Mouse (Mus musculus): ENCODE measurements around the gene Mitf. TPM values are rescaled to one million over a fixed set of nuclear protein-coding genes. Genes with fewer than 3 reads are reported as not detected.
A peak's percentile ranks its signal among the peaks of the same experiment; 100 is the strongest.

Gene Mitf
- polyA plus RNA-seq, 1 experiment = 6.0 TPM

DNA sequence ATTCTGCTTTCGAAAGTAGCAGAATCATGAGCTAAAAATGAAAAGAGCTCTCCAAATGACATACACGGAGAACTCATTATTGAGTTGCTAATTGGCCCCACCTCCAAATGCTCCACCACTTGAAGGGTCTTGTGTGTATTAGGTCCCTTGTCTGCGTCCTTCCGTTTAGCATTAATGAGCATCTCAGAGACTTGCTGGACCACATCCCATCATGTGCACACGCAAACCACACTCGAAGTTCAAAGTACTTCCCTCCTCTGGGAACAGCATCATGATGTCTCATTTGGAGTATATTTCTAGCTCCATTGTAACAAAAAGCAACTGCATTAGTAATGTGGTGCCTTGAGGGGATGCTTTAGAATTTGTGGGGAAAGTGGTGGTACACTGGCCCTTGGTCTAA, 24.6 kb upstream of the Mitf start:
- no peak overlapping the region for H3K27ac ChIP-seq (ENCODE audit: insufficient read depth, low read length)
- no peak for TF ChIP-seq POLR2A (IDR thresholded peaks at IDR 0.05; ENCODE audit: extremely low read depth, insufficient read depth, low read length)
- TF ChIP-seq CTCF (IDR thresholded peaks at IDR 0.05; ENCODE audit: extremely low read depth, insufficient read depth, low read length) = no peak
- no peaks in the 10 kb centered on the region for H3K4me1 ChIP-seq (ENCODE audit: control insufficient read depth, insufficient read depth, low read length)
- no peak overlapping the region for H3K4me3 ChIP-seq (ENCODE audit: insufficient read depth, low read length)

DNA sequence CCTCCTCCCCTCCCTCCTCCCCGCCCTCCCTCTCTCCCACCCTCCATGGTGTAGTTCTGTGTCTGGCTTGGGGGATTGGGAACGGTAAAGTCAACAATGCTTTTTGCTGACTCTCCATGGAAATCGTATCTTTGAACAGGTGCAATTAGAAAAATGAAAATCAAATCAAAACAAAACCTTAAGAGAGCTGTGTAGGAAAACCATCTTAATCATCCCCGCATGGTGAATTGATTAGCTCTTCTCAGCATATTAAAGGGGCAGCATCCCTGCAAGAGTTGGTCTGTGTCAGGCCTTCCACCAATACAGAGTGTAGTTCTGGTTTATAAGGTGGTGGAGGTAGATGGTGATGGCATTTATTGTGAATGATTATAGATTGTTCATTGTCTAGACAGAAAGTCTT, 20.0 kb upstream of the Mitf start:
- Histone ChIP-seq H3K4me1 (ENCODE audit: control insufficient read depth, insufficient read depth, low read length) (no peaks in the 10 kb centered on the region), H3K27ac (ENCODE audit: insufficient read depth, low read length) (no peak overlapping the region), H3K4me3 (ENCODE audit: insufficient read depth, low read length) (no peak overlapping the region)
- TF ChIP-seq POLR2A (IDR thresholded peaks at IDR 0.05; ENCODE audit: extremely low read depth, insufficient read depth, low read length) = no peak
- no peak for TF ChIP-seq CTCF (IDR thresholded peaks at IDR 0.05; ENCODE audit: extremely low read depth, insufficient read depth, low read length)

DNA sequence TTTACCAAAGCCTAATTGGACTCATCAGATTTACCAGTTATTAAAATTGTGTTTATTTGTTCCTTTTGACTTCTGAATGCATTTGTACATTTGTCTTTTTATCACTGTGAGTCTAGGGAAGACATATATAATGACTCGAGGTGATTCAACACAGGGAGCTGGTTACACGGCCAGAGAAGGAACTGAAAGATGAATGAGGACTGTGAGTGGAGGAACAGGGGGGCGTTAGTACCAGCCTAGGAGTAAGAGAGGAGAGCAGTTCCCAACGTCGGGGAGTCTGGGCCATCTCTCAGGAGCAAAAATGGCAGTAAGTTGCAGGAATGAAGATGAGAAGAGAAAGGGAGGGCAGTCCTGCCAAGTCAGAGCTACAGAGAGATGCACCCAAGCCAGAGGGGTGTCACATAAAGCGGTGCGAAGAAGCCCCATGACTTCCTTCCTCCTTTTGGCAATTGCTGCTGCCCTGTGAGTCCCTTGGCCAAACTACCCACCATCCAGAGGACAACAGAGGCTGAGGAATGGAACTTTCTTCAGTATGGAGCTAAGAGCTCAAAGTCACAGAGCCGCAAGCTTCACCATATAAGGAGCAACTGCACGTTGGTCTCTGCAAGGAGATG, 18.4 kb upstream of the Mitf start:
- H3K4me3 ChIP-seq (ENCODE audit: insufficient read depth, low read length) = no peak overlapping the region
- TF ChIP-seq CTCF (IDR thresholded peaks at IDR 0.05; ENCODE audit: extremely low read depth, insufficient read depth, low read length) (no peak), POLR2A (IDR thresholded peaks at IDR 0.05; ENCODE audit: extremely low read depth, insufficient read depth, low read length) (no peak)
- H3K4me1 ChIP-seq (ENCODE audit: control insufficient read depth, insufficient read depth, low read length) = no peaks in the 10 kb centered on the region

DNA sequence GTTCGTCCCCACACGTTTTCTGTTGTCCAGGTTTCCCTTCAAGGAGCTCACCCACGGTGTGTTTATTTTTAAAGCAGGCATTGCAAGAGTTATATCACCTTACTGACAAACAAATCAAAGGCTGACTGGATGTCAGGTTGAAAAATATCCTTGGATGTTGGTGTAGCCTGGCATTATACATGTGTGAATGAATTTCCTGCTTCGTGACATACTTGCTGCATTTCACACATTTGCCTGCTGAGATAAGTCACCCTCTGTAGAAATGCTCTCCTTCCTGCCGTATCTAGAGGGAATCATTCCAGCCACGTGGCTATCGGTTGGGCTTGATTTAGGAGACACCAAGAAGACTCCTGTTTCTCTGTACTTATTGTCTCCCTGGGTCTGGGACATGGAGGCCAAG, 17.2 kb upstream of the Mitf start:
- H3K4me3 ChIP-seq (ENCODE audit: insufficient read depth, low read length) = no peak overlapping the region
- no peak overlapping the region for H3K27ac ChIP-seq (ENCODE audit: insufficient read depth, low read length)
- TF ChIP-seq CTCF (IDR thresholded peaks at IDR 0.05; ENCODE audit: extremely low read depth, insufficient read depth, low read length) = no peak
- no peak for TF ChIP-seq POLR2A (IDR thresholded peaks at IDR 0.05; ENCODE audit: extremely low read depth, insufficient read depth, low read length)
- H3K4me1 ChIP-seq (ENCODE audit: control insufficient read depth, insufficient read depth, low read length) = no peaks in the 10 kb centered on the region

More for the DNA sequence above, 18.4 kb upstream of the Mitf start:
- no peak overlapping the region for H3K27ac ChIP-seq (ENCODE audit: insufficient read depth, low read length)

DNA sequence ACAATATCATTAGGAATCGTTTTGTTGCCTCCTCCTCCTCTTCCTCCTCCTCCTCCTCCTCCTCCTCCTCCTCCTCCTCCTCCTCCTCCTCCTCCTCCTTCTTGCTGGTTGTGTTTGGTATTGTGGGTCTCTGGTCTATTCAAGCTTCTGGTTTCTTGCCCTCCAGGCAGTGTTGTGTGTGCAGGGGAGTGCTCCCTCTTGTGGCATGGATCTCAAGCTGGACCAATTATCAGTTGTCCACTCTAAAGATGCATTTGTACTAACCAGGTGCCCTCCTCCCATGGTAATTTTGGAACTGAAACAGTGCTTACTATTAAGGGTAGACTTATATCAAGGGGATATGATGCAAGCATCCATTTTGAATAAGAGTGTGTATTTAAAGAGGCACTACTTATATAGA, 14.7 kb upstream of the Mitf start:
- TF ChIP-seq POLR2A (IDR thresholded peaks at IDR 0.05; ENCODE audit: extremely low read depth, insufficient read depth, low read length) (no peak), CTCF (IDR thresholded peaks at IDR 0.05; ENCODE audit: extremely low read depth, insufficient read depth, low read length) (peak; percentile 49)
- H3K4me1 ChIP-seq (ENCODE audit: control insufficient read depth, insufficient read depth, low read length) = no peaks in the 10 kb centered on the region
- H3K4me3 ChIP-seq (ENCODE audit: insufficient read depth, low read length) = no peak overlapping the region
- H3K27ac ChIP-seq (ENCODE audit: insufficient read depth, low read length) = no peak overlapping the region

DNA sequence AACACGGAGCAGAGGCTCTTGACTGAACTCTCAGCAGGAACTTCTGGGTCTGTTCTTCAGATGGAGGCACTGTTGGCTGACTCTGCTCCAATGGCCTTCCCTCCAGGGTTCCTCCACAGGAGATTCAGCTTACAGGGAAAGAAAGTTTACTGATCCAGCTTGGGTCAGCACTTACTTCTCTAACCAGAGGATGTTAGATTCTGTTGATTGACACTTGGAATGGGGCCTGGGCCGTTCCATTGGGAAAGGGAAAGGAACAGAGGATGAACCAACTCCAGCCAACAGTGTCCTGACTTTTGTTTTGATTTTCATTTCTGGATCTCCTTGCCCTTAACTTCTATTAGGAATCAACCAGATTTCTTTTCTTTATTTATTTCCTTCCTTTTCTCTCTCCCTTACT, 11.7 kb upstream of the Mitf start:
- TF ChIP-seq POLR2A (IDR thresholded peaks at IDR 0.05; ENCODE audit: extremely low read depth, insufficient read depth, low read length) = no peak
- no peak for TF ChIP-seq CTCF (IDR thresholded peaks at IDR 0.05; ENCODE audit: extremely low read depth, insufficient read depth, low read length)
- no peak overlapping the region for H3K27ac ChIP-seq (ENCODE audit: insufficient read depth, low read length)
- H3K4me1 ChIP-seq (ENCODE audit: control insufficient read depth, insufficient read depth, low read length) = no peaks in the 10 kb centered on the region

DNA sequence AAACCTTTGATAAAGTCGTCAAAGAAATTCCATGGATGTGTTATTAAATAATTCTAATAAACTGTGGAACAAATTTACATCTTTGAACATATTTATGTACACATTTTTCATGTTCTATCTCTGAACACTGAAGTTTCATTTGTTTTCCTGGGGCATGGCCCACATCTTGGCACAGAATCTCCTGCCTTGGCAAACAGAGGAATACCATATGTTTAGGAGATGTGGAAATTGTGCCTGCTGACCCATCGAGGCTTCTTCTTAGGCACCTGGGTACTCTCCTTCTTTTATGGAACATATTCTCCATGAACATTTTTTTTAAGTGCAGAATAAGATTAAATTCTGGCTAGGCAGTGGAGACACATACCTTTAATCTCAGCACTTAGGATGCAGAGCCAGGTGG, 6.2 kb upstream of the Mitf start:
- TF ChIP-seq CTCF (IDR thresholded peaks at IDR 0.05; ENCODE audit: extremely low read depth, insufficient read depth, low read length) (no peak), POLR2A (IDR thresholded peaks at IDR 0.05; ENCODE audit: extremely low read depth, insufficient read depth, low read length) (no peak)
- no peak overlapping the region for H3K27ac ChIP-seq (ENCODE audit: insufficient read depth, low read length)
- H3K4me1 ChIP-seq (ENCODE audit: control insufficient read depth, insufficient read depth, low read length) = no peaks in the 10 kb centered on the region
- no peak overlapping the region for H3K4me3 ChIP-seq (ENCODE audit: insufficient read depth, low read length)

More for the DNA sequence above, 11.7 kb upstream of the Mitf start:
- H3K4me3 ChIP-seq (ENCODE audit: insufficient read depth, low read length) = no peak overlapping the region

DNA sequence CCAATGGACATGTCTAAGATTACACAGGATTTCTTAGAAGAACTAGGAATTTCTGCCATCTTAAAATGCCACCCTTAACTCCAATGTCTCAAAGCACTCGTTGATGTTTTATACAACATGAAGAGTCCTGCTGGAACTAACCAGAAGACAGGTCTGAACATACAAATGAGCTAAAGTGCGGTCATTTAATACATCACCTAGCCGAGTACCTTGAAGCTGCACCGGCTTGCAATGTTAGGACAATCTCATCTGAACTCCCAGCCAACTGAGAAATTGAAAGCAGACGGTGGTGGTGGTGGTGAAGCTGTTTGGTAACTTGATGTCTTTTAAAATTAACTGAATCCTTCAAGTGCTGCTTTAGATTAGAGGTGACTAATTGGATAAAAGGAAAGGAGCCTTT, 801 bp upstream of the Mitf start:
- no peak overlapping the region for H3K27ac ChIP-seq (ENCODE audit: insufficient read depth, low read length)

DNA sequence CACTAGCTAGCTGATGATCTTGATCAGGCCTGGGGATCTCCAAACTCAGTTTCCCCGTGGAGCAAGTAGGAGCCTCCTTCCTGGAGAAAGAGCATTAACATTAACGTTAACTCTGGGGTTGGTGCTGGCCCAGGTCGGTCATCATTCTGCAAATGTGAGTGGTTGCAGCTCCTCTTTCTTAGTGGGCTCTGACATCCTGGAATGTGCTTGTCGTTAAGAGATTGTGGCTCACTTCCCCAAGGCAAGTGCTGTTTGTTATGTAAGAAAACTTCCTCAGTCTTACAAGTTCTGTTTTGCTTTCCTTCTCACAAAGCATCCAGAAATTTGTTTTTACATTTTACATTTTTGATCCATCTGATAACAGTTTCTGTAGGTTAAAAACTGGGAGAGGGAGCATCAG, 7.3 kb downstream of the Mitf start:
- TF ChIP-seq POLR2A (IDR thresholded peaks at IDR 0.05; ENCODE audit: extremely low read depth, insufficient read depth, low read length) = no peak
- no peak for TF ChIP-seq CTCF (IDR thresholded peaks at IDR 0.05; ENCODE audit: extremely low read depth, insufficient read depth, low read length)
- Histone ChIP-seq H3K4me3 (ENCODE audit: insufficient read depth, low read length) (no peak overlapping the region), H3K27ac (ENCODE audit: insufficient read depth, low read length) (no peak overlapping the region), H3K4me1 (ENCODE audit: control insufficient read depth, insufficient read depth, low read length) (no peaks in the 10 kb centered on the region; the same call in 1 of the 2 replicates)

More for the DNA sequence above, 801 bp upstream of the Mitf start:
- no peak overlapping the region; the same call in 1 of the 2 replicates for H3K4me3 ChIP-seq (ENCODE audit: insufficient read depth, low read length)
- TF ChIP-seq POLR2A (IDR thresholded peaks at IDR 0.05; ENCODE audit: extremely low read depth, insufficient read depth, low read length) = no peak
- TF ChIP-seq CTCF (IDR thresholded peaks at IDR 0.05; ENCODE audit: extremely low read depth, insufficient read depth, low read length) = no peak
- H3K4me1 ChIP-seq (ENCODE audit: control insufficient read depth, insufficient read depth, low read length) = no peaks in the 10 kb centered on the region; the same call in 1 of the 2 replicates

DNA sequence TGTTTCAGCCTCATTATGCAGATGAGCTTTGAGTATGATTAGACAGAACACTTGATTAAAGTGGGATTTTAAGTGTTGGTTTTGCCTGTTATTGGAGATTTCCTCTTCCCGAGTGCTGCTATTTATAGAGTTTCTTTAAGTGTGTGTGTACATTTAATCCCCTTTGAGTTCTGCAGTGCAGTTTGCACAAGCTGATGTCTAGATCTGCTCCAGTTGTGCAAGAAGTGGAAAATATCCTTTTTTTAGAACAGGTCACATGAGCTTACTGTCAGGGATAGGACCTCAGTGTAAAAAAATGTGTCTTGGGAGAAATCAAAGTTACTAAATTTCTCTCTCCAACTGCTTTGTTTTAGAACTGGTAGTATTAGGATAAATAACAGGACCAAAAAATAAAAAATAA, 8.9 kb downstream of the Mitf start:
- Histone ChIP-seq H3K4me1 (ENCODE audit: control insufficient read depth, insufficient read depth, low read length) (no peaks in the 10 kb centered on the region; the same call in 1 of the 2 replicates), H3K4me3 (ENCODE audit: insufficient read depth, low read length) (no peak overlapping the region), H3K27ac (ENCODE audit: insufficient read depth, low read length) (no peak overlapping the region)
- TF ChIP-seq POLR2A (IDR thresholded peaks at IDR 0.05; ENCODE audit: extremely low read depth, insufficient read depth, low read length) (no peak), CTCF (IDR thresholded peaks at IDR 0.05; ENCODE audit: extremely low read depth, insufficient read depth, low read length) (no peak)

Data from cortical plate, adult 2 months (tissue).